Mouse (Mus musculus) limb, embryonic 11.5 days (tissue): ENCODE measurements around the gene Snx30. TPM values are rescaled to one million over a fixed set of nuclear protein-coding genes. Genes with fewer than 3 reads are reported as not detected.

Experiments used
- ATAC-seq: fragments of 200-750 bp; cut with Nextera tagmentation; 2 replicates; pipeline ENCODE4 v1.8.0; 2017; ENCODE audit warnings: low read depth; ENCODE audit not compliant: insufficient number of reproducible peaks, low FRiP score, low TSS enrichment
- DNase-seq: peaks from one replicate; pipeline ENCODE4 v3.0.0-alpha.2; 2015; ENCODE audit warnings: low spot score
- H3K27ac ChIP-seq: fragments of 300-500 bp; sonication (generic); replicated peaks from 2 replicates; pipeline ENCODE4 v1.5.1; 2014; ENCODE audit warnings: low read depth, mild to moderate bottlenecking, low read length
- H3K27me3 ChIP-seq: fragments of 300-500 bp; sonication (generic); 2 replicates; pipeline ENCODE4 v1.6.1; 2014; ENCODE audit warnings: mild to moderate bottlenecking, low read length, mixed read lengths; ENCODE audit not compliant: control insufficient read depth, insufficient read depth
- H3K36me3 ChIP-seq: fragments of 300-500 bp; sonication (generic); 2 replicates; pipeline ENCODE4 v1.6.1; 2014; ENCODE audit warnings: mild to moderate bottlenecking, low read length, moderate library complexity, mixed read lengths; ENCODE audit not compliant: control insufficient read depth, insufficient read depth
- H3K4me1 ChIP-seq: fragments of 300-500 bp; sonication (generic); 2 replicates; pipeline ENCODE4 v1.6.1; 2014; ENCODE audit warnings: low read length, mixed read lengths; ENCODE audit not compliant: control insufficient read depth, insufficient read depth
- H3K4me2 ChIP-seq: fragments of 300-500 bp; sonication (generic); 2 replicates; pipeline ENCODE4 v1.6.1; 2014; ENCODE audit warnings: low read depth, mild to moderate bottlenecking, moderate library complexity; ENCODE audit not compliant: severe bottlenecking
- H3K4me3 ChIP-seq: fragments of 300-500 bp; sonication (generic); 2 replicates; pipeline ENCODE4 v1.5.1; 2014; ENCODE audit warnings: low read depth, low read length
- H3K9ac ChIP-seq: fragments of 300-500 bp; sonication (generic); 2 replicates; pipeline ENCODE4 v1.6.1; 2014; ENCODE audit warnings: mild to moderate bottlenecking, low read length
- H3K9me3 ChIP-seq: fragments of 300-500 bp; sonication (generic); 2 replicates; pipeline ENCODE4 v1.6.1; 2016; ENCODE audit warnings: low read length; ENCODE audit not compliant: control insufficient read depth
- WGBS: fragments of 180-500 bp; shearing (Covaris S2); extraction: QIAGEN DNeasy Blood & Tissue Kit; methylation state at CpG from one replicate; pipeline ENCODE4 v1.1.7; 2014; 5-methylcytosine and 5-hydroxymethylcytosine counted together
- polyA plus RNA-seq: library from polyadenylated mRNA; unstranded; fragments of >200 nt; fragmentation: Nextera tagmentation; extraction: Ambion mirVana; gene quantifications from 2 replicates; pipeline ENCODE4 v1.2.1, GENCODE M21; 2014

The Snx30 gene
- polyA plus RNA-seq, 1 experiment from 2014 or later = 6.4 TPM

- Histone ChIP-seq H3K4me2 (no peak overlapping the region), H3K9me3 (no peaks in the 10 kb centered on the region), H3K4me1 (no peaks in the 10 kb centered on the region), H3K36me3 (no peaks in the 10 kb centered on the region), H3K9ac (no peak overlapping the region), H3K27ac (no peak overlapping the region), H3K27me3 (no peaks in the 10 kb centered on the region), H3K4me3 (no peak overlapping the region)
- ATAC-seq (no peak), DNase-seq (no peak)
- 90% methylated on average over 9 of the region's 9 CpGs for WGBS
These were observed 119.4 kb downstream of the Snx30 start for GRCm38 (mm10) chr4:59925082-59925481.

DNA sequence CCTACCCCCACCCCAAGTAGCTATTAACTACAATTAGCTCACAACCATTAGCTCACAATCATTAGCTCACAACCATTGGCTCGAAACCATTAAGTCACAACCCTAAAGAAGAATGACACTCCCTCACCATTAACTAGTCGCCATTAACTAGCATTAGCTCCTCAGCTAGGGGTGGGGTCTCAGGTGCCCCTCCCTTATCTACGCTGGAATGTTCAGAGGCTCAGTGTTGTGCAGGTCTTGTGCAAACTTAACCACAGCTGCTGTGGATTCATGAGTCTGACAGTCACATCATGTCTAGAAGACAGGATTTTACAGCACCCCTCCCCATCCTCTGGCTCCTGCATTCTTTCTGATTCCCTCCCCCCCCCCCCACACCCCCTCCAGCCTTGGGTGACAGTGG lies 122.0 kb downstream of the Snx30 start:
- H3K9me3 ChIP-seq = no peaks in the 10 kb centered on the region
- no peak for DNase-seq
- no peaks in the 10 kb centered on the region for H3K27me3 ChIP-seq
- H3K4me3 ChIP-seq = no peak overlapping the region
- ATAC-seq = no peak
- no peaks in the 10 kb centered on the region for H3K36me3 ChIP-seq
- H3K9ac ChIP-seq = no peak overlapping the region
- H3K4me1 ChIP-seq = no peaks in the 10 kb centered on the region
- WGBS = 83% methylated on average over 3 of the region's 3 CpGs
- no peak overlapping the region for H3K27ac ChIP-seq
- no peak overlapping the region for H3K4me2 ChIP-seq

DNA sequence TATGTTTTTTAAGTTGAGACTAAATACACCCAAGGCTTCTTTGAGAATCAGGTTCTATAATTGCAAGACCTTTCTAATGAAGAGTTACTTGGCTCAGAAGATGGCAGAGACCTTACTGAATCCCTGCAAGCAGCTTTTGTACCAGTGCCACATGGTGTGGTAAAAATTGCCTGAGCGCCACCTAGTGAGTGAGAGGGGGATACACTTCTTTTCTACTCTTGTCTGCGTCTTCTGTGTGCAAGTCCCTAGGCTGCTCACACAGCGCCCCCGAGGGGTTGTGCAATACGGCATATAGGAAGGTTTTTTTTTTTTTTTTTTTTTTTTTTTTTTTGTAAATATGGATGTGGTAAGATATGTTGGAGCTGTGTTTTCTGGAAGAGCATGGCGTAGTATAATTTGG lies 122.7 kb downstream of the Snx30 start:
- Histone ChIP-seq H3K4me2 (no peak overlapping the region), H3K27me3 (no peaks in the 10 kb centered on the region), H3K9ac (no peak overlapping the region), H3K9me3 (no peaks in the 10 kb centered on the region), H3K27ac (no peak overlapping the region), H3K36me3 (no peaks in the 10 kb centered on the region), H3K4me1 (no peaks in the 10 kb centered on the region), H3K4me3 (no peak overlapping the region)
- WGBS = 23% methylated on average over 6 of the region's 6 CpGs
- DNase-seq (peak; percentile 66), ATAC-seq (no peak)

DNA sequence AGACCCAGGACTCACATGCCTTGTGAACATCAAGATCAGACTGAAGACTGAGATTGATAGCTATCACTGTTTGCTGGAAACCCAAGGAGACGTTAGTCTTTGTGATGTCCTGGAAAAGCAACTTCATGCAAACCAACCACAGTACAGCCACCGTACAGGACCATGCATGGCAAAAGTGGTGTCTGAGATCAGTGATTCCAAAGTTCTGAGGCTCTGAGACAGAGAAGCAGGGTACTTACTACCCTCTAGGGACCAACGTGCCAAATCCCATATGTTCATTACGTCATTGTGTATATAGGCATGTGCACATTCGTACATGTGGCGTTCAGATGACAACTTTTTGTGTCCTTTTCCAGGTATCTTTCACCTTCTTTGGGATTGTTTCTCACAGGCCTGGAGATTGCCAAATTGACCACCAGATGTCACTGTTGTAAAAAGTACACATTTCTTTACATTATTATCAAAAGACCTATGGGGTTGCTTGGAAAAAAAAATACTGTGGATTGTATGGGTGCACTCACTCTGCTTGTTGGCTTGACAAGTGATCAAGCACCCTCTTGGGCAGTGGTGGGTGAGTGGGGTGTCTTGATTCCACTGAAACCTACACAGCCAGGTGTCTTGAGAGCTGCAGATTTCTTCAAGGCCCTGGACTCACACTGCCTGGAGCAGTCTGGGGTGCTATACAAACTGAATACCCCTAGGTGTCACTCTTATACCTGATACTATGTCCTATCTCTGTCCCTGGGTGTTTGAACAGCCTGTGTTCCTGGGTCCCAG lies 127.1 kb downstream of the Snx30 start:
- H3K4me3 ChIP-seq = no peak overlapping the region
- H3K36me3 ChIP-seq = no peaks in the 10 kb centered on the region
- H3K4me1 ChIP-seq = no peaks in the 10 kb centered on the region
- H3K9me3 ChIP-seq = no peaks in the 10 kb centered on the region
- no peak overlapping the region for H3K27ac ChIP-seq
- 54% methylated on average over 6 of the region's 6 CpGs for WGBS
- peak; percentile 31 for DNase-seq
- ATAC-seq = peak; percentile 73; the same call in 1 of the 2 replicates
- no peaks in the 10 kb centered on the region for H3K27me3 ChIP-seq
- no peak overlapping the region for H3K4me2 ChIP-seq
- no peak overlapping the region for H3K9ac ChIP-seq

- no peak overlapping the region for H3K27ac ChIP-seq
- no peaks in the 10 kb centered on the region for H3K36me3 ChIP-seq
- 55% methylated on average over 2 of the region's 2 CpGs for WGBS
- no peak for ATAC-seq
- no peak overlapping the region for H3K4me2 ChIP-seq
- no peak overlapping the region for H3K4me3 ChIP-seq
- DNase-seq = no peak
- H3K27me3 ChIP-seq = no peaks in the 10 kb centered on the region
- no peaks in the 10 kb centered on the region for H3K9me3 ChIP-seq
- H3K4me1 ChIP-seq = no peaks in the 10 kb centered on the region
- no peak overlapping the region for H3K9ac ChIP-seq
These were observed 131.9 kb downstream of the Snx30 start for GRCm38 (mm10) chr4:59937543-59937942.

Other genes with a start within 250 kb of the Snx30 start
- gene Hsdl2, start 224.3 kb upstream of the Snx30 start, polyA plus RNA-seq = 18.7 and 20.1 TPM in 2 replicates
- 35.6 and 40.1 TPM in 2 replicates for gene E130308A19Rik, start 179.6 kb upstream of the Snx30 start, polyA plus RNA-seq
- 84.6 and 91.9 TPM in 2 replicates for gene Inip, start 4.3 kb upstream of the Snx30 start, polyA plus RNA-seq
- 0.06 TPM in 1 of 2 replicates, not detected in the other for gene Slc46a2, start 109.2 kb downstream of the Snx30 start, polyA plus RNA-seq
- gene Mup4, start 154.9 kb downstream of the Snx30 start, polyA plus RNA-seq = not detected in 2 replicates
- gene Mup6, start 158.5 kb downstream of the Snx30 start, polyA plus RNA-seq = not detected in 2 replicates